Mouse (Mus musculus): Measurements from ENCODE around the gene RPS10-NUDT3.

RPS10-NUDT3 gene

DNA sequence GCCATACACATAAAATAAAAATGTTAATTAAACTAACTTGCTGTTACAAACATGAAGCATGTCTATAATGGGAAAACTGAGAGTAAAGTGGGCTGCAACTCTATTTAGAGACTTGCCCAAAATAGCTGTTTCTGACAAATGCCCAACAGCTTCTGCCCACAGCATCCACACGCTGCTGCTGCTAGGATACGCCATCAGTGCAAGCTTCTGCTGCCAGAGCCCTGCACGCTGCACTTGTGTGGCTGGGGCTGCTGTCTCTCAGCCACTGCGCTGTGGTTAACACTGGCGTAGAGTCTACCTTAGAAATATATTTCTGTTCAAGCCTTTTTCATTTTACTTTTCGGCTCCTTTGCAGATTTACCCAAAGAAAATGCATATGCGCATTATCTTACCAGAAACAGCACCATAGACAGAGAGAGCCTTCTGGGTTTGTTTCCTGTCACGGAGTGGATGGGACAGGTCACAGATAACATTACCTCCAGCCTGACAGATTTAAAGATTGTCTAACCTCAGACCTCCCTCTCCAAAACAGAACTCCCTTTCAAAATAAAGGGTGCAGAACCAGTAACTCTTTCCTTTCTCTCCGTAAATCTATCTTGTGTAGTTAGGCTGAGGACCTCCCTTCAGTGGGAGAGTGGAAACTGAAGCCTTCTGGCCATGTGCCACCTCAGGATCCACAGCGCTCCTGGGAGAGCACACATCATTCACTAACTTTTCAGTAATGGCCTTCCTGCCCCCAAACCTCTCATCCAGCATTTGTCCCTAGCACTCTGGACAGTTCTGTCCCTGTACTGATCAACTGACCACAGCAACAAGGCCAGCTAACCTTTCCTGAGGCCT, 24.1 kb downstream of the RPS10-NUDT3 start:
- in situ Hi-C loops (cut with MboI, MseI) = no loop called here

- in situ Hi-C loops (cut with MboI, MseI) = no loop called here
These were observed 25.4 kb downstream of the RPS10-NUDT3 start for GRCm38 (mm10) chr17:27609576-27609975.

DNA sequence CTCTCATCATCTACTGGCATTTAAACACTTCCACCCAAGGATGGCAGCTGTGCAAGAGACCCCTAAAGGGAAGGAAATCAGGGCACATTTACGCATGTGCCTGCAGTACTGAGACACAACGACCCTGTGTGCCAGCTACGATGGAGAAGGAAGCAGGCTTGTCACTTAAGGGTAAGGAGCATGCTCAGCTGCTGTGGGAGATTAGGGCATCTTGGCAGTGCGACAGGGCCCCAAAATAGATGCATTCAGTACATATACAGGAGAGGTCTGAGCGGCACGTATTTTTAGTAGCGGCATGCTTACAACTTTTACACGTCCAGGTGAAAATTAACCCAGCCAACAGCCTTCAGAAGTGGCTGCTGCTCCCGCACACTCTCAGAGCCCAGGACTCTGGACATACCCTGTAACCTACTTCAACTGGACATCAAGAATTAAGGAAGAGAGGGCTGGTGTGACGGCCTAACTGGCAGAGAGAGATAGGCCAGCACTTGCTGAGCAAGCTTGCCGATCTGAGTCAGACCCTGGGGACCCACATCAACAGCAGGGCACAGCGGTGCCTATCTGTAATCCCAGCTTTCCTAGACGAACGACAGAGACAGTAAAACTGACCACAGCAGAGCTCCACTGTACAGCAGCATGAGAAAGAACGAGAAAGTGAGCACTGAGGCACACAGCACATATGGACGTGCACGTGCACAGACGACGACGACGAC, 31.3 kb downstream of the RPS10-NUDT3 start:
- in situ Hi-C loops (cut with MboI, MseI) = no loop called here

DNA sequence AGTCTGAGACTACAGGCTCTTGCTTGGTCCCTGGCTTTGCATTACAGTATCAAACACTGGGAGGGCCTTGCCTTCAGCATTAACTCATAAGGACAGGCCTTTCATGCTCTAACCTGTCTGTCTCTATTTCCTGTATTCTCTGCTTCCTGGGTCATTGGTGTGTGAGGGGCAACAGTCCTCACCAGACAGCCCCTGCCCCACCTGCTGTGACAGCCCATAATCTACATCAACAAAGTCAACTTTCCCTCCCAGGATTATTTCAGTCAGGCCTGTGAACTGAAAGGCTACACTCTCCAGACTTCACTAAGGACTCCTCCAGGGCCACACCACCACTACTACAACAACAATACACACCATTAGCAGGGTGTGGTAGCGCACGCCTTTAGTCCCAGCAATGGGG, 32.0 kb downstream of the RPS10-NUDT3 start:
- in situ Hi-C loops (cut with MboI, MseI) = no loop called here

- in situ Hi-C loops (cut with MboI, MseI) = no loop called here
These were observed 34.2 kb downstream of the RPS10-NUDT3 start for GRCm38 (mm10) chr17:27600869-27601268.

DNA sequence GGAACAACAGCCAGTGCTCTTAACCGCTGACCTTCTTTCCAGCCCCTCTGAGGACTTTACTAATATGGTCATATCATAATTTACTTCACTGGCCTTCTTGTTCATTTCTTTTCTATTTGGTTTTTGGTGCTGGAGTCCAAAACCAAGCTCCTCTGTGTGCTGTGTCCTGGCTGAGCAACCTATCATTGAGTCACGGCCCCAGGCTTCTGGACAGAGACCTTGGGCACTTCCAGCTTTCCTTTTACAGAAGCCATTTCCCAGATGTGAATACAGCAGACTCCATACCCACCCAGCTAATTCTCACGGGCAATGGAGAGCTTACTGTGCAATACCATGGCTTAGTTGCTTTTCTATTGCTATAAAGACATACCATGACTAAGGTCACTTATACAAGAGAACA, 34.7 kb downstream of the RPS10-NUDT3 start:
- in situ Hi-C loops (cut with MboI, MseI) = no loop called here

GRCm38 (mm10) chr17:27596376-27597190, 38.4 kb downstream of the RPS10-NUDT3 start:
- in situ Hi-C loops (cut with MboI, MseI) = no loop called here

GRCm38 (mm10) chr17:27595659-27596375, 39.2 kb downstream of the RPS10-NUDT3 start:
- in situ Hi-C loops (cut with MboI, MseI) = no loop called here

GRCm38 (mm10) chr17:27592565-27592910, 42.5 kb downstream of the RPS10-NUDT3 start:
- in situ Hi-C loops (cut with MboI, MseI) = no loop called here

GRCm38 (mm10) chr17:27591826-27592564, 43.0 kb downstream of the RPS10-NUDT3 start:
- in situ Hi-C loops (cut with MboI, MseI) = no loop called here

- in situ Hi-C loops (cut with MboI, MseI) = no loop called here
These were observed 46.8 kb downstream of the RPS10-NUDT3 start for GRCm38 (mm10) chr17:27588231-27588630.

DNA sequence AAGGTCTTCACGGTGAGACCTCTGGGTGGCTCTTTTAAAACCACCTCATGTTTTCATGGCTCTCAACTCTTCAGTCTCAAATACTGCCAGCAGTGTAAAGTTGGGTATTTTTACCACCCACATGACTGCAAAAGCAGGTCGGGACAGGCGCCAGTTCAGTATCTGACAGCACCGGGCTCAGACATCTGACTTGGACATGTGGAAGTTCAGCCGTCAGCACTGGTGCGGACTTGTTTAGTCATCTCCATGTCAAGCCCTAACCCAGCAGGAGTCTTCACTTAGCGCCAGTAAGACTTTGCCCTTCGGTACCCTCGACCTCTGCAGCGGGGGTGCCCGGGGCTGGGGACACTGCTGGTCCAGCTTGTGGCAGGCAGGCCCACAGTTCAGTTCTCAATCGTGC, 47.8 kb downstream of the RPS10-NUDT3 start:
- in situ Hi-C loops (cut with MboI, MseI) = no loop called here

DNA sequence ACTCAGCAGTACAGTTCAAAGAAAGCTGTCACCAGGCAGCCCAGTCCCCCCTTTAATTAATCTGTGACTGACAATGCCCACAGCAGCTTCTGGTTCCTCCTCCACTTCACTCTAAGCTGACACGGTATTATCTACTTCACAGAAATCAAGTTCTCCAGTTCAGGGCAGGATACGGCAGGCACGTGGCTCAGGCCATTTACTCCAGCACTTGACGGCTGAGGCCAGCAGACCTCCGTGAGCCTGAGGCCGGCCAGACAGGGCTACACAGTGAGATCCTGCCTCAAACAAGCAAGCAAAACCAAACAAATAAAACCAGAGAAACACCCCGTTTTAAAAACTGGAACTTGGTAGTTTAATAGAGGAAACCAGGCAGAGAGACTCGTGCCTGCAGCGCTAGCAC, 48.4 kb downstream of the RPS10-NUDT3 start:
- in situ Hi-C loops (cut with MboI, MseI) = no loop called here

GRCm38 (mm10) chr17:27583185-27583894, 51.7 kb downstream of the RPS10-NUDT3 start:
- in situ Hi-C loops (cut with MboI, MseI) = no loop called here

- in situ Hi-C loops (cut with MboI, MseI) = no loop called here
These were observed 54.5 kb downstream of the RPS10-NUDT3 start for GRCm38 (mm10) chr17:27580392-27581068.

GRCm38 (mm10) chr17:27579816-27580215, 55.2 kb downstream of the RPS10-NUDT3 start:
- in situ Hi-C loops (cut with MboI, MseI) = no loop called here

DNA sequence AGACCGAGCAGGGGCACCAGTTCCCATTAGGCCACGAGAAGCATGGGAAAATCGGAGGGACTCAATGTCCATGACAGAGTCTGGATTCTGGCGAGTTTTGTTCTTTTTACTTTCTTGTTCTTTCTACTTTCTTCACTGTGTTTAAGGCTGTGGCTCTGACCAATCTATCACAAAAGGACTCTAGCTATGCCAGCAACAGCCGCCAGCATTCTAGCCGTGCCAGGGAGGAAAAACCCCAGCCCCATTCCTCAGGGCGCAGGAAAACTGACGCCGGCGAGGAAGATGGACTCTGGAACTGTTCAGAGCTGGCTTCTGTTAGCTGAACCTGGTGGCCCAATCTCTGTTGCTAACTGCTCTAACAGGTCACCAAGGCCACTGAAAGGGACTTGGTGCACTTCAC, 56.5 kb downstream of the RPS10-NUDT3 start:
- in situ Hi-C loops (cut with MboI, MseI) = no loop called here

DNA sequence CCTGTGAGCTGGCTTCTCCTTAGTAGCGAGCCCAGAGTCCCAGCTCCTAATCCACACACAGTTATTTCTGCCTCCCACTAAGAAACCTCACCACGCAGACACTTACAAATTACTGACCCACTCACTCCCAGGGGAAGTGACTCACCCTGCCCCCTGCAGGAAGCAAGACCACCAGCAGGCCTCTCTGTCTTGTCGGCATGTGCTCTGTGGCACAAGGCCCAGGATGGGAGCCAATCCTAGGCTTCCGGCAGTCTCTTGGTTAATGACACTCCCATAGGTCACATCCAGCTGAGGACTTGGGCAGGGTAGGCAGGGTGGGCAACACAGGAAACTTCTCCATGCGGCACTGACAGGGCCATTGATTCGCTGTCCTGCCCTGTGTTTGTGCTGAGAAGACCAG, 57.6 kb downstream of the RPS10-NUDT3 start:
- in situ Hi-C loops (cut with MboI, MseI) = no loop called here

DNA sequence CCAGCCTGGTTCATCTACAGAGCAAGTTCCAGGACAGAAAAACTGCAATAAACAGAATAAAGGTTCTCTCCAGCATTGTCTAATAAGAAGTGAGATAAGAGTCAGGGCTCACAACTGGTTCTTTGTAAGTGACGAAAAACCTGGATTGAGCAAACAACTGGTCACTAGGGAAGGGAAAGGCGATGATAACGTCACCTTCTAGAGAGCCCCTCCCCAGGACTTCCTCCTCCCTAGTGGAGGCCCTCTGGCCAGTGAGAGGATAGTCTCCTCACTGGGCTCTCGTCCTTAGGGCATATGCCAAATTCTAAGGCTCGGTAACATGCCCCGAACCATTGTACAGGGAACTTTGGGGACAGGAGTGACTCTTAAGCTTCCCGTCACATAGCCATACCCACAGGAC, 59.0 kb downstream of the RPS10-NUDT3 start:
- in situ Hi-C loops (cut with MboI, MseI) = no loop called here

Measured in T-helper 1 cell (primary cell).